8 mouse cellular contexts compared by ENCODE assay signal in the genomic region with DNA sequence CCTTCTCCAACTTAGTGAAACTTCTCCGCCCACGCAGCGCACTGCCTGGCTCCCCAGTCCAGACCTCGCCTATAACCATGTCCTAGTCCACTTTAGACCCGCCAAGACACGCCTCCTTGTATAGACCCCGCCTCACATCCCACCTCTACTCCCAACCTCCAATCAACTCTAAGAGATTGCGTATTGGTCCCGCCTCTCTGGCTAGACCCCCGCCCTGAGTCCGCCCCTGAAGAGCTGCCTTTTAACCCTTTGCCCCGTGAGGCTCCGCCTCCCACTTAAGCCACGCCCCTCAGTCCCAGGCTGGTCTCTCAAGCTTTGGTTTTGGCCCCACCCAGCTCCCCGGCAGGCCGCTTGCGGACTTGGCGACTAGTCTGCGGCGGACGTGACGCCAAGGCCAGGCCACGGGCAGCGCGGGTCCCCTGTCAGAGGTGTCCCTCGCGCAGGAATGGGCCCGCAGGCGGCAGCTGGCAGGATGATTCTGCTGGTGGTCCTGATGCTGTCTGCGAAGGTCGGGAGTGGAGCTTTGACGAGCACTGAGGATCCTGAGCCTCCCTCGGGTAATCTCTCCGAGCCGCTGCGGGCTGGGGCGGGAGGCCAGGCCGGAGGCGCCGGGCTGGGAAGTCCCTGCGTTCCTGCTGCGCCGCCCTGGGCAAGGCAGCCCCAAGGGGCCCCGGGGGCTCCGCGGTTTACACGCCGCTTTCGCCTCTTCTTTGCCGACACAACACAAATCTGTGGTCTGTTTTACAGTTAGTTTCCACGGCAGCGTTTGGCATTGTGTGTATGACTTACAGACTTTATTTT. TPM values are rescaled to one million over a fixed set of nuclear protein-coding genes. Genes with fewer than 3 reads are reported as not detected.
DNase-seq lines count a peak whose midpoint lies in the region; ATAC-seq and TF ChIP-seq lines count a peak whose summit lies in the region.

A gene (plus strand): TSS at position 309 of the 801 bp plus-strand sequence.

- H3K9ac ChIP-seq in forebrain, embryonic 12.5 days = peak within 1 kb of the TSS; percentile 76
- peak within 1 kb of the TSS; percentile 94 for H3K9ac ChIP-seq in heart, postnatal 0 days (replicated peaks; ENCODE audit: low read depth, low read length)
- peak within 1 kb of the TSS; percentile 84 for H3K9ac ChIP-seq in liver, embryonic 16.5 days (ENCODE audit: low read depth, low read length)
- H3K9ac ChIP-seq in neural tube, embryonic 13.5 days = peak within 1 kb of the TSS; percentile 84

- TF ChIP-seq POLR2A in testis, adult 2 months (IDR thresholded peaks at IDR 0.05; ENCODE audit: control insufficient read depth, low read depth, low read length) = peak; percentile 64

- no peak for TF ChIP-seq EP300 in heart, postnatal 0 days (IDR thresholded peaks at IDR 0.05; ENCODE audit: low read depth)

- H3K4me3 ChIP-seq in E14TG2a.4 (replicated peaks; ENCODE audit: low read length) = peak within 1 kb of the TSS; percentile 85
- H3K4me3 ChIP-seq in forebrain, embryonic 12.5 days (replicated peaks) = peak within 1 kb of the TSS; percentile 66
- H3K4me3 ChIP-seq in heart, postnatal 0 days (ENCODE audit: low read depth, low read length) = peak within 1 kb of the TSS; percentile 96
- peak within 1 kb of the TSS; percentile 81 for H3K4me3 ChIP-seq in liver, embryonic 16.5 days (ENCODE audit: low read depth, low read length)
- H3K4me3 ChIP-seq in neural tube, embryonic 13.5 days = peak within 1 kb of the TSS; percentile 75
- peak within 1 kb of the TSS; percentile 86 for H3K4me3 ChIP-seq in testis, adult 2 months (ENCODE audit: control insufficient read depth, low read depth, low read length)

- peak; percentile 98 for ATAC-seq in forebrain, embryonic 12.5 days (ENCODE audit: low FRiP score)
- ATAC-seq in heart, postnatal 0 days (ENCODE audit: insufficient read depth, low read depth) = peak; percentile 99
- peak; percentile 96 for ATAC-seq in liver, embryonic 16.5 days (ENCODE audit: low read depth)
- peak; percentile 99 for ATAC-seq in neural tube, embryonic 13.5 days (ENCODE audit: low read depth)

- peaks cover 39% of the 10 kb centered on the region for H3K27me3 ChIP-seq in E14TG2a.4 (ENCODE audit: insufficient read depth, low read length)
- H3K27me3 ChIP-seq in forebrain, embryonic 12.5 days = no peaks in the 10 kb centered on the region
- no peaks in the 10 kb centered on the region for H3K27me3 ChIP-seq in heart, postnatal 0 days (ENCODE audit: control insufficient read depth, insufficient read depth, low read length)
- no peaks in the 10 kb centered on the region for H3K27me3 ChIP-seq in liver, embryonic 16.5 days (ENCODE audit: control insufficient read depth, insufficient read depth, low read depth, low read length)
- H3K27me3 ChIP-seq in neural tube, embryonic 13.5 days = 0 out of 2 replicates have a peak, but pooled peaks cover 5% of the 10 kb centered on the region
- no peaks in the 10 kb centered on the region for H3K27me3 ChIP-seq in testis, adult 2 months (ENCODE audit: control insufficient read depth, insufficient read depth, low read length)

- H3K27ac ChIP-seq in forebrain, embryonic 12.5 days = 0 out of 2 replicates have a peak within 1 kb of the TSS, but pooled peaks have one; percentile 26
- peak within 1 kb of the TSS; percentile 94 for H3K27ac ChIP-seq in heart, postnatal 0 days (ENCODE audit: low read depth)
- peak within 1 kb of the TSS; percentile 91 for H3K27ac ChIP-seq in liver, embryonic 16.5 days (ENCODE audit: low read length)
- H3K27ac ChIP-seq in neural tube, embryonic 13.5 days (replicated peaks) = peak within 1 kb of the TSS; percentile 78
- H3K27ac ChIP-seq in testis, adult 2 months (ENCODE audit: control insufficient read depth, insufficient read depth, low read depth, low read length) = peak within 1 kb of the TSS; percentile 74

- peaks cover 22% of the 10 kb centered on the region for H3K4me1 ChIP-seq in E14TG2a.4 (replicated peaks; ENCODE audit: low read depth, low read length)
- H3K4me1 ChIP-seq in forebrain, embryonic 12.5 days = peaks cover 16% of the 10 kb centered on the region
- H3K4me1 ChIP-seq in heart, postnatal 0 days (ENCODE audit: control insufficient read depth, insufficient read depth) = peaks cover 22% of the 10 kb centered on the region
- H3K4me1 ChIP-seq in liver, embryonic 16.5 days (ENCODE audit: control insufficient read depth, low read depth, low read length) = peaks cover 37% of the 10 kb centered on the region
- H3K4me1 ChIP-seq in neural tube, embryonic 13.5 days (replicated peaks) = peaks cover 23% of the 10 kb centered on the region
- H3K4me1 ChIP-seq in testis, adult 2 months (ENCODE audit: control insufficient read depth, insufficient read depth, low read length) = 0 out of 2 replicates have a peak, but pooled peaks cover 3% of the 10 kb centered on the region

- no peaks in the 10 kb centered on the region for H3K36me3 ChIP-seq in E14TG2a.4 (ENCODE audit: insufficient read depth, low read length)
- no peaks in the 10 kb centered on the region for H3K36me3 ChIP-seq in forebrain, embryonic 12.5 days (replicated peaks)
- H3K36me3 ChIP-seq in heart, postnatal 0 days (replicated peaks; ENCODE audit: control insufficient read depth, insufficient read depth, low read length) = peaks cover 5% of the 10 kb centered on the region; the same call in 1 of the 2 replicates
- H3K36me3 ChIP-seq in liver, embryonic 16.5 days (ENCODE audit: control insufficient read depth, insufficient read depth) = no peaks in the 10 kb centered on the region
- no peaks in the 10 kb centered on the region for H3K36me3 ChIP-seq in neural tube, embryonic 13.5 days
- H3K36me3 ChIP-seq in testis, adult 2 months (ENCODE audit: control insufficient read depth, insufficient read depth, low read length) = no peaks in the 10 kb centered on the region

- under 1% methylated on average over 52 of the region's 52 CpGs for WGBS in forebrain, embryonic 12.5 days
- WGBS in heart, postnatal 0 days = under 1% methylated on average over 52 of the region's 52 CpGs
- WGBS in liver, embryonic 16.5 days (ENCODE audit: insufficient replicate concordance) = under 1% methylated on average over 52 of the region's 52 CpGs
- WGBS in neural tube, embryonic 13.5 days = under 1% methylated on average over 52 of the region's 52 CpGs

- peak; percentile 98 for DNase-seq in c-Kit-positive CD71-positive TER-119-positive erythroid progenitor cells, embryonic 14.5 days (ENCODE audit: low spot score)
- DNase-seq in heart, postnatal 0 days (ENCODE audit: low spot score) = peak; percentile 98
- DNase-seq in kidney, postnatal 4 days = peak; percentile 99 to 100

- H3K9me3 ChIP-seq in E14TG2a.4 (ENCODE audit: low read length) = no peaks in the 10 kb centered on the region
- H3K9me3 ChIP-seq in forebrain, embryonic 12.5 days = no peaks in the 10 kb centered on the region
- H3K9me3 ChIP-seq in heart, postnatal 0 days (replicated peaks; ENCODE audit: control insufficient read depth, low read length) = no peaks in the 10 kb centered on the region
- H3K9me3 ChIP-seq in liver, embryonic 16.5 days (replicated peaks; ENCODE audit: control insufficient read depth, low read length) = no peaks in the 10 kb centered on the region
- H3K9me3 ChIP-seq in neural tube, embryonic 13.5 days = no peaks in the 10 kb centered on the region

- no peak for TF ChIP-seq CTCF in E14TG2a.4 (conservative IDR thresholded peaks at IDR 0.05; ENCODE audit: low read length)
- no peak for TF ChIP-seq CTCF in heart, postnatal 0 days (IDR thresholded peaks at IDR 0.05; ENCODE audit: low read depth)
- TF ChIP-seq CTCF in testis, adult 2 months (IDR thresholded peaks at IDR 0.05; ENCODE audit: control insufficient read depth, insufficient read depth, insufficient replicate concordance, low read depth, low read length) = no peak

- H3K4me2 ChIP-seq in forebrain, embryonic 12.5 days = peak within 1 kb of the TSS; percentile 81
- H3K4me2 ChIP-seq in heart, postnatal 0 days (ENCODE audit: low read depth, low read length) = peak within 1 kb of the TSS; percentile 77
- H3K4me2 ChIP-seq in liver, embryonic 16.5 days (ENCODE audit: low read depth, low read length) = peak within 1 kb of the TSS; percentile 83
- peak within 1 kb of the TSS; percentile 85 for H3K4me2 ChIP-seq in neural tube, embryonic 13.5 days

RNA-seq across cellular contexts. Expression of the gene that starts here (rescaled TPM):
- polyA plus RNA-seq in forebrain, embryonic 12.5 days (2016; fragmentation: Nextera tagmentation; extraction: Ambion mirVana) = 18.7 and 20.5 TPM in 2 replicates
- 21.6 and 38.6 TPM in 2 replicates for total RNA-seq in heart, postnatal 0 days (2014; rRNA removed; ENCODE audit: low replicate concordance)
- polyA plus RNA-seq in heart, postnatal 0 days (2015; fragmentation: Nextera tagmentation; extraction: Ambion mirVana) = 40.1 and 42.2 TPM in 2 replicates
- 49.1 and 49.9 TPM in 2 replicates for polyA plus RNA-seq in liver, embryonic 16.5 days (2015; fragmentation: Nextera tagmentation; extraction: Ambion mirVana)
- polyA plus RNA-seq in neural tube, embryonic 13.5 days (2015; fragmentation: Nextera tagmentation; extraction: Ambion mirVana) = 23.9 and 27.1 TPM in 2 replicates
- polyA plus RNA-seq in testis, adult 2 months (2012; rRNA removed) = 5.9 and 6.9 TPM in 2 replicates

Comparison
In these comparisons a context has a peak if more than half of its experiments do, and no peak if none do; other contexts are left out.
1. Peak in every context shown above with its lines: DNase-seq, ATAC-seq, H3K4me3 ChIP-seq and H3K27ac ChIP-seq.
2. H3K27ac ChIP-seq: peak in every context shown above with its lines; median percentile 94 in heart, postnatal 0 days; 91 in liver, embryonic 16.5 days; 78 in neural tube, embryonic 13.5 days; 74 in testis, adult 2 months; 26 in forebrain, embryonic 12.5 days.